Mouse (Mus musculus) intestine, embryonic 16.5 days (tissue): Measurements from ENCODE around the gene Zfp770. TPM values are rescaled to one million over a fixed set of nuclear protein-coding genes. Genes with fewer than 3 reads are reported as not detected.
A peak's percentile ranks its signal among the peaks of the same experiment; 100 is the strongest.
"Not testable (repeated sequence)": the region's sequence is repeated elsewhere in the genome, so short reads cannot be mapped to it uniquely, and the experiment has no call there.

Experiments
- ATAC-seq: fragments of 200-750 bp; cut with Nextera tagmentation; 2 replicates; pipeline ENCODE4 v1.8.0; 2017; ENCODE audit warnings: moderate TSS enrichment, moderate library complexity
- H3K27ac ChIP-seq: fragments of 300-500 bp; sonication (generic); 2 replicates; pipeline ENCODE4 v1.5.1; 2014; ENCODE audit warnings: mild to moderate bottlenecking, low read length
- H3K27me3 ChIP-seq: fragments of 300-500 bp; sonication (generic); replicated peaks from 2 replicates; pipeline ENCODE4 v1.6.1; 2014; ENCODE audit warnings: low read length, control low read depth, mixed read lengths; ENCODE audit not compliant: control insufficient read depth, insufficient read depth
- H3K36me3 ChIP-seq: fragments of 300-500 bp; sonication (generic); 2 replicates; pipeline ENCODE4 v1.6.1; 2014; ENCODE audit warnings: low read length, control low read depth; ENCODE audit not compliant: control insufficient read depth, insufficient read depth
- H3K4me1 ChIP-seq: fragments of 300-500 bp; sonication (generic); 2 replicates; pipeline ENCODE4 v1.6.1; 2014; ENCODE audit warnings: low read length, control low read depth, mixed read lengths; ENCODE audit not compliant: control insufficient read depth, insufficient read depth
- H3K4me2 ChIP-seq: fragments of 300-500 bp; sonication (generic); 2 replicates; pipeline ENCODE4 v1.6.1; 2014; ENCODE audit warnings: low read depth, low read length, control low read depth
- H3K4me3 ChIP-seq: fragments of 300-500 bp; sonication (generic); 2 replicates; pipeline ENCODE4 v1.5.1; 2014; ENCODE audit warnings: mild to moderate bottlenecking, low read length
- H3K9ac ChIP-seq: fragments of 300-500 bp; sonication (generic); 2 replicates; pipeline ENCODE4 v1.6.1; 2014; ENCODE audit warnings: low read depth, low read length
- H3K9me3 ChIP-seq: fragments of 300-500 bp; sonication (generic); 2 replicates; pipeline ENCODE4 v1.6.1; 2016; ENCODE audit warnings: low read length, control low read depth; ENCODE audit not compliant: control insufficient read depth
- WGBS: fragments of 180-500 bp; shearing (Covaris S2); extraction: QIAGEN DNeasy Blood & Tissue Kit; methylation state at CpG from one replicate; pipeline ENCODE4 v1.1.7; 2014; 5-methylcytosine and 5-hydroxymethylcytosine counted together
- polyA plus RNA-seq: library from polyadenylated mRNA; unstranded; fragments of >200 nt; fragmentation: Nextera tagmentation; extraction: Ambion mirVana; gene quantifications from 2 replicates; pipeline ENCODE4 v1.2.1, GENCODE M21; 2015

Zfp770 gene
- polyA plus RNA-seq, 1 experiment from 2014 or later, result 2.7 TPM

DNA sequence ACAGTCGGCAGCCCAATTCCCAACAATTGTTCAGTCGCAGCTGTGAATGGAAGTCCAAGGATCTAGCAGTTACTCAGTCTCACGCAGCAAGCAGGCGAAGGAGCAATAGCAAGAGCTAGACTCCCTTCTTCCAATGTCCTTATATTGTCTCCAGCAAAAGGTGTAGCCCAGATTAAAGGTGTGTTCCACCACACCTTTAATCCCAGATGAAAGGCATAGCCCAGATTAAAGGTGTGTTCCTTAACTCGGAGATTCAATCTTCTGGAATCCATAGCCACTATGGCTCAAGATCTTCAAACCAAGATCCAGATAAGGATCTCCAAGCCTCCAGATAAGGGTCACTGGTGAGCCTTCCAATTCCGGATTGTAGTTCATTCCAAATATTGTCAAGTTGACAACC, 14.3 kb downstream of the Zfp770 start, which contains the start of gene Aqr:
Gene Aqr (minus strand): TSS at position 101 of the 400 bp plus-strand sequence.
- WGBS, result 67% methylated on average over 1 of the region's 6 CpGs
- not testable (repeated sequence) for H3K36me3 ChIP-seq, H3K9ac ChIP-seq, H3K9me3 ChIP-seq, H3K27me3 ChIP-seq, H3K4me2 ChIP-seq, H3K4me3 ChIP-seq, ATAC-seq, H3K27ac ChIP-seq, H3K4me1 ChIP-seq

- Histone ChIP-seq H3K4me3 (no peak overlapping the region), H3K27ac (no peak overlapping the region)
- 52% methylated on average over 4 of the region's 4 CpGs for WGBS
These were observed 23.2 kb downstream of the Zfp770 start for GRCm38 (mm10) chr2:114177802-114178733.

DNA sequence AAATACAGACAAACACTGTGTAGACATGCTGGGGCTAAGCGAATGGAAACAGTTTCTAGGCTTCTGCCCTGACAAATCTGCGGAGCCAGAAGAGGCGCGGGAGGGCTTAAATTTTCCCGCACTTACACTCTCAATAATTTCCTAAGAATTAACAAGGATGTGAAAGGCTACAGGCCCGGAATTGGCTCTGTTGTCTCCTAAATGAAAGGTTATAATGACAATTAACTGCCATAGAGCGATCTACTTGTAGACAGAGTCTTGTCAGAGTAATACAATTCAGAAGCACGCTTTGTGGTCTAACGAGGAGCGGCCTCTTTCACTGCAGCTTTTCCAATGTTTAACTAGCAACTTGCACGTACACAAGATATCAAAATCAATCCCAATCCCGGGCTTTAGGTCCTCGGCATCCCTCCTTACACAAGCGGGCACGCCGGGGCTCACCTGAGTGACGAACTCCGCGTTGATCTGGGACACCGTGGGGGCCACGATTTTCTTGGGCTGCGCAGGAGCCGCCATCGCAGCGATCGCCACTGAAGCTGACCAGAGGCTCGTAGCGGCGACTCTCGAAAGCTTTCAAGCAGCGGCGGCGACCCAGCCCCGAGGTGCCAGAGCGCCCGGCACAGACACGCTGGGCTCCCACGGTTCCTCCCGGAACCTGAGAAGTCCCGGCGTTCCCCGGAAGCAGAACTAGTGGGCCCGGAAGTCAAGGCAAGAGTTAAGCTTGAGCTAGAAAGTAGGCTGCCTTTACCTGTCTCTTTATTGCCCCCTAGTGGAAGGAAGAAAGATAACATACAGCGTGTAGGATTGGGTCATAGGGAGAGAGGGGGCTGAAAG, 26.4 kb downstream of the Zfp770 start:
- peak; percentile 98 for ATAC-seq
- H3K27ac ChIP-seq, result no peak overlapping the region

More at GRCm38 (mm10) chr2:114177802-114178733, 23.2 kb downstream of the Zfp770 start:
- H3K4me2 ChIP-seq, result no peak overlapping the region
- no peaks in the 10 kb centered on the region for H3K9me3 ChIP-seq
- ATAC-seq, result no peak
- no peak overlapping the region for H3K9ac ChIP-seq
- no peaks in the 10 kb centered on the region for H3K27me3 ChIP-seq
- H3K36me3 ChIP-seq, result no peaks in the 10 kb centered on the region
- H3K4me1 ChIP-seq, result peaks cover 9% of the 10 kb centered on the region

DNA sequence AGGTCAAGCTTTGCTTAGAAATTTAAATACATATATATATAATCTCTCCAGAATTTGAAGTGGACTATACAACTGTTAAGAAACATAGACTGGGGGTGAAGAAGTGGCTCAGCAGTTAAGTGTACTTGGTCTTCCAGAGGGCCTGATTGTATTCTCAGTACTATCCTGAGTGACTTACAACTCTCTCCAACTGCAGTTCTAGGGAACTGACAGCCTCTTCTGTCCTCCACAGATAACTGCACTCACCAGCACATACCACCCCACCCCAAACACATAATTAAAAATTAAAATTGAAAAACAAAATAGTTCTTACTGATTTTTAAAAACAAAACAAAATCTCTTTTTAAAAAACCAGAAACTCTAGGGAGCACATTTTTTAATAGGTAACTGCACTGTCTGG, 28.0 kb downstream of the Zfp770 start:
- Histone ChIP-seq H3K36me3 (no peaks in the 10 kb centered on the region), H3K4me2 (no peak overlapping the region), H3K9me3 (no peaks in the 10 kb centered on the region), H3K9ac (no peak overlapping the region), H3K4me3 (no peak overlapping the region), H3K4me1 (peaks cover 9% of the 10 kb centered on the region), H3K27ac (no peak overlapping the region), H3K27me3 (no peaks in the 10 kb centered on the region)
- no peak for ATAC-seq

More for the DNA sequence above, 26.4 kb downstream of the Zfp770 start:
- Histone ChIP-seq H3K4me3 (peak overlapping the region; percentile 77), H3K27me3 (no peaks in the 10 kb centered on the region), H3K4me2 (peak overlapping the region; percentile 80), H3K9me3 (no peaks in the 10 kb centered on the region), H3K36me3 (no peaks in the 10 kb centered on the region), H3K4me1 (peaks cover 9% of the 10 kb centered on the region), H3K9ac (peak overlapping the region; percentile 86)
- WGBS, result under 1% methylated on average over 44 of the region's 44 CpGs

DNA sequence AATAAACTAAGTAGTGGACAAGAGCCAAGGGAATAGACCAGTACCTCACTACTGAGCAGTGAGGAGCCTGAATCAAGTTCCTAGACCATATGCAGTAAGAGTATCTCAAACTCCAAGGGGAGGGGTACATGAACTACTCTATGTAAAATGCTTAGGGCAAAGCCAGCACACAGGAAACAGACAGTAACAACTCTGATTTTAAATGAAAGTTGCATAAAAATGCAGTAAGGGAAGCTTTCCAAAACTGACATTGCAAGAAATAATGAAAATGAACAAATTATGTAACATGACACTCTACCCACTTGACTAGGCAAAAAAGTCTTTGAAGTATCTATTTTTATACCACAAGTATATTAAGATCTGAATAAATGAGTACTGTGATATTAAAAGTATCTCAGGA, 33.4 kb downstream of the Zfp770 start:
- H3K4me3 ChIP-seq, result no peak overlapping the region
- H3K9me3 ChIP-seq, result no peaks in the 10 kb centered on the region
- no peak overlapping the region for H3K4me2 ChIP-seq
- no peaks in the 10 kb centered on the region for H3K27me3 ChIP-seq
- H3K27ac ChIP-seq, result no peak overlapping the region
- no peak overlapping the region for H3K9ac ChIP-seq
- ATAC-seq, result no peak
- H3K4me1 ChIP-seq, result no peaks in the 10 kb centered on the region
- peaks cover 2% of the 10 kb centered on the region; the same call in 1 of the 2 replicates for H3K36me3 ChIP-seq

DNA sequence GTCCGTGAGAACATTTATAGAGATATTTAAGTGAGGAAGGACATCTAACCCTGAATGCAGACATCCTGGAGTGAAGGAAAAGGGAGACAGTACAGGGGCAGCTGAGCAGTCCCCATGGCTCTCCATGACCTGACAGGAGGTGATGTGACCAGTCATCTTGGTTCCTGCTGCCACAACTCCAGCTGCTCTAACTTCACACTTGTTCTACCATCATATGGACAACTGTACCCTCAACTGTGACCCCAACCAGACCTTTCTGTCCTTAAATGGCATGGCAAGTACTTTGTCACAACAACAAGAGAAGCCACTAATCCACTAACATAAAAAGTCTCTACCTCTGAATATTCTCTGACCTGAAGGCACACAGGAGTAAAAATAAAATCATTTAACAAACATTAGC, 39.3 kb downstream of the Zfp770 start:
- no peak overlapping the region for H3K9ac ChIP-seq
- 82% methylated on average over 1 of the region's 1 CpGs for WGBS
- H3K4me1 ChIP-seq, result no peaks in the 10 kb centered on the region
- H3K4me2 ChIP-seq, result no peak overlapping the region
- H3K27ac ChIP-seq, result no peak overlapping the region
- H3K36me3 ChIP-seq, result peaks cover 2% of the 10 kb centered on the region; the same call in 1 of the 2 replicates
- no peaks in the 10 kb centered on the region for H3K9me3 ChIP-seq
- H3K27me3 ChIP-seq, result no peaks in the 10 kb centered on the region
- no peak overlapping the region for H3K4me3 ChIP-seq
- no peak for ATAC-seq

- Histone ChIP-seq H3K9ac (no peak overlapping the region), H3K4me3 (no peak overlapping the region), H3K27me3 (no peaks in the 10 kb centered on the region), H3K27ac (no peak overlapping the region), H3K4me1 (no peaks in the 10 kb centered on the region), H3K4me2 (no peak overlapping the region), H3K9me3 (no peaks in the 10 kb centered on the region), H3K36me3 (peaks cover 5% of the 10 kb centered on the region)
- ATAC-seq, result no peak
- 77% methylated on average over 4 of the region's 4 CpGs for WGBS
These were observed 43.9 kb downstream of the Zfp770 start for GRCm38 (mm10) chr2:114157345-114157744.

GRCm38 (mm10) chr2:114156639-114157038, 44.6 kb downstream of the Zfp770 start:
- H3K9ac ChIP-seq, result no peak overlapping the region
- no peak for ATAC-seq
- H3K9me3 ChIP-seq, result no peaks in the 10 kb centered on the region
- no peak overlapping the region for H3K27ac ChIP-seq
- 85% methylated on average over 1 of the region's 1 CpGs for WGBS
- no peak overlapping the region for H3K4me3 ChIP-seq
- no peaks in the 10 kb centered on the region for H3K27me3 ChIP-seq
- no peak overlapping the region for H3K4me2 ChIP-seq
- H3K36me3 ChIP-seq, result peaks cover 5% of the 10 kb centered on the region
- no peaks in the 10 kb centered on the region for H3K4me1 ChIP-seq

DNA sequence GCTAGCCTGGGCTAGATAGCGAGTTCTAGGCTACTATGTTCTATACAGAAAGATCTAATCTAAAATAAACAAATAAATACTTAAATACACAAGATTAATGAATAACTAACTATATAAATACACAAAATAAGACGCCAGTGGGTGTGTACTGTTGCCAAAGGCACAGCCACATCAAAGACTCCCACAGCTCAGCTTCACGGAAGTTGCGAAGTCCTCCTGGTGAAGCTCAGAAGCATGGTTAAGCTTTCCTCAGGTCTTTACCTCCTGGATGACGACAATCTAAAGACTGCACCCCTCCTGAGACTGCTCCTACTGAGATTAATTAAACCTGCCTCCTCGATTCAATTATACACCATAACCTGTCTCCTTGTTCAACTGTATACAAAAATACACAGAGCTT, 48.0 kb downstream of the Zfp770 start:
- no peak overlapping the region for H3K27ac ChIP-seq
- no peaks in the 10 kb centered on the region for H3K9me3 ChIP-seq
- H3K4me3 ChIP-seq, result no peak overlapping the region
- H3K4me2 ChIP-seq, result no peak overlapping the region
- H3K36me3 ChIP-seq, result peaks cover 9% of the 10 kb centered on the region
- ATAC-seq, result no peak
- WGBS, result 93% methylated on average over 6 of the region's 6 CpGs
- H3K27me3 ChIP-seq, result no peaks in the 10 kb centered on the region
- no peak overlapping the region for H3K9ac ChIP-seq
- no peaks in the 10 kb centered on the region for H3K4me1 ChIP-seq
